Mouse (Mus musculus): Measurements from ENCODE around the gene Trpc2. TPM values are rescaled to one million over a fixed set of nuclear protein-coding genes. Genes with fewer than 3 reads are reported as not detected.

The Trpc2 gene
- polyA plus RNA-seq, 1 experiment from 2014 or later: not detected

GRCm38 (mm10) chr7:102087336-102087735, 4.4 kb downstream of the Trpc2 start:
- ATAC-seq (no peak), DNase-seq (ENCODE audit: low spot score) (no peak)
- WGBS: 92% methylated on average over 4 of the region's 4 CpGs
- no peak overlapping the region for H3K4me3 ChIP-seq (ENCODE audit: low read depth, low read length)
- peaks cover 39% of the 10 kb centered on the region for H3K36me3 ChIP-seq (ENCODE audit: control insufficient read depth, insufficient read depth, low read length)
- H3K4me2 ChIP-seq (ENCODE audit: low read length): no peak overlapping the region
- no peak overlapping the region for H3K27ac ChIP-seq (ENCODE audit: low read depth, low read length)
- no peaks in the 10 kb centered on the region for H3K27me3 ChIP-seq (replicated peaks; ENCODE audit: control insufficient read depth, insufficient read depth, low read length)
- H3K9me3 ChIP-seq (replicated peaks; ENCODE audit: control insufficient read depth, low read length): no peaks in the 10 kb centered on the region
- no peak overlapping the region for H3K9ac ChIP-seq (ENCODE audit: low read length)
- no peaks in the 10 kb centered on the region for H3K4me1 ChIP-seq (ENCODE audit: control insufficient read depth, insufficient read depth, low read length)

DNA sequence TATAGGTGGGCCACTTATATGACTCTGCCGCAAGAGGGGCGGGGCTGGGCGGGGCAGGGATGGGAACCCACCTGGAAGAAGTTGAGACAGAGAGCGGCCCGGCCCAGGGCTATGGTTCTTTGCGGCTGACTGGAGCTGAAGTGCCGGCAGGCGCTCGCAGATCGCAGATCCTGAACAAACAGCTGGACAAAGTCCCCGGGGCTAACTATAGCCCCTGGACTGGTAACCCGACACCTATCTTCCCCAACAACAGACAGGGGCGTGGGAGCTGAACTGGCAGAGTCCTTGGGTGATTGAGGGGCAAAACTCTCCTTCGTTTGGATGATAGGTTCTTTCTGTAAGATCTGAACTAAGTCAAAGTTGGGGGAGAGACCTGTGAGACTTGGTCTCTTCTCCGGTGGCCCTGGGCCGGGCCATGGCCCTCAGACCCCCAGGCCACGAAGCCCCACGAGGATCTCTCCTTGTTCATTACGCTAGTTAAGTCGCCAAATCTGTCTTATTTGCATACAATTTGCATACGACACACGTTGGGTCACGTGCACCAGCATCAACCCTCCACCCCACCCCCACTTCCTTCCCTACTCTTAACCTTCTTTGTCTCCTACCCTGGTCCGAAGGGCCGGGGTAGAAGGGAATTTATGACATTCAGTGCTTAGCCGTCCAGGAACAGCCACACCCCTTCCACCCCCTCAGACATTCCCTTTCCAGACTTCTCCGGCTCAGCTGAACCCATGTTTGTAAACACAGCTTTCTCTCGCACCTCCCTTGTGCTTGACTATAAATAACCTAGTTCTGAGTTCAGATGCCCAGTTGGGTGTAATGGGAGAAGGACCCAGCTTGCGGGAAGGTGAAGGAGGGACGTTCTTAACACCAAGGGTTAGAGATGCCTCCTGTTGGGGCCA, 17.1 kb downstream of the Trpc2 start:
- Histone ChIP-seq H3K4me1 (ENCODE audit: control insufficient read depth, insufficient read depth, low read length) (peaks cover 7% of the 10 kb centered on the region; the same call in 1 of the 2 replicates), H3K27me3 (replicated peaks; ENCODE audit: control insufficient read depth, insufficient read depth, low read length) (no peaks in the 10 kb centered on the region), H3K4me3 (ENCODE audit: low read depth, low read length) (0 out of 2 replicates have a peak overlapping the region, but pooled peaks have one; percentile 2), H3K4me2 (ENCODE audit: low read length) (peak overlapping the region; percentile 52), H3K36me3 (ENCODE audit: control insufficient read depth, insufficient read depth, low read length) (no peaks in the 10 kb centered on the region), H3K9ac (ENCODE audit: low read length) (peak overlapping the region; percentile 17; the same call in 1 of the 2 replicates), H3K27ac (ENCODE audit: low read depth, low read length) (no peak overlapping the region), H3K9me3 (replicated peaks; ENCODE audit: control insufficient read depth, low read length) (no peaks in the 10 kb centered on the region)
- DNase-seq (ENCODE audit: low spot score): peak; percentile 63
- WGBS: 3% methylated on average over 30 of the region's 30 CpGs
- peak; percentile 71 for ATAC-seq

DNA sequence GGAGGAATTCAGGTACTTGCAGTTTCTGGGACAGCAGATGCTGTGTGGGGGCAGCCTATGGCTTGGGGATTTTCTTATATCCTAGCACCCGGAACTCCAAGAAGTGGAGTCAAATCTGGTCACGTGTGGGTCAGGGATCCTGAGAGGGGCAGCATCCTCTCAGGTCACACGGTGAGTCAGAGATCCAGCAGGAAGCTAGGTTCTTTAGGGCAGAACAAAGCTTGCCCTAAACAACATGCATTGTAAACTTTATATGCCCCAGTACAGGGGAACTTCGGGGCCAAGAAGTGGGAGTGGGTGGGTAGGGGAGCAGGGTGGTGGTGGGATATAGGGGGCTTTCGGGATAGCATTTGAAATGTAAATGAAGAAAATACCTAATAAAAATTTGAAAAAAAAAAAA, 18.0 kb downstream of the Trpc2 start:
- peaks cover 7% of the 10 kb centered on the region; the same call in 1 of the 2 replicates for H3K4me1 ChIP-seq (ENCODE audit: control insufficient read depth, insufficient read depth, low read length)
- DNase-seq (ENCODE audit: low spot score): no peak
- H3K4me3 ChIP-seq (ENCODE audit: low read depth, low read length): no peak overlapping the region
- H3K27ac ChIP-seq (ENCODE audit: low read depth, low read length): no peak overlapping the region
- WGBS: 71% methylated on average over 5 of the region's 5 CpGs
- no peaks in the 10 kb centered on the region for H3K9me3 ChIP-seq (replicated peaks; ENCODE audit: control insufficient read depth, low read length)
- ATAC-seq: no peak
- no peak overlapping the region for H3K9ac ChIP-seq (ENCODE audit: low read length)
- H3K36me3 ChIP-seq (ENCODE audit: control insufficient read depth, insufficient read depth, low read length): no peaks in the 10 kb centered on the region
- no peaks in the 10 kb centered on the region for H3K27me3 ChIP-seq (replicated peaks; ENCODE audit: control insufficient read depth, insufficient read depth, low read length)
- no peak overlapping the region for H3K4me2 ChIP-seq (ENCODE audit: low read length)

GRCm38 (mm10) chr7:102101487-102101886, 18.6 kb downstream of the Trpc2 start, which contains the start of gene Art1:
TSS of gene Art1 (plus strand) at chr7:102101743.
- Histone ChIP-seq H3K4me2 (ENCODE audit: low read length) (no peak within 1 kb of the TSS), H3K4me3 (ENCODE audit: low read depth, low read length) (no peak within 1 kb of the TSS), H3K27ac (ENCODE audit: low read depth, low read length) (no peak within 1 kb of the TSS), H3K27me3 (replicated peaks; ENCODE audit: control insufficient read depth, insufficient read depth, low read length) (no peaks in the 10 kb centered on the region), H3K9me3 (replicated peaks; ENCODE audit: control insufficient read depth, low read length) (no peaks in the 10 kb centered on the region), H3K4me1 (ENCODE audit: control insufficient read depth, insufficient read depth, low read length) (peaks cover 7% of the 10 kb centered on the region; the same call in 1 of the 2 replicates), H3K36me3 (ENCODE audit: control insufficient read depth, insufficient read depth, low read length) (no peaks in the 10 kb centered on the region), H3K9ac (ENCODE audit: low read length) (no peak within 1 kb of the TSS)
- DNase-seq (ENCODE audit: low spot score) (no peak), ATAC-seq (no peak)
- 52% methylated on average over 5 of the region's 5 CpGs for WGBS

- no peak overlapping the region for H3K4me2 ChIP-seq (ENCODE audit: low read length)
- no peaks in the 10 kb centered on the region for H3K27me3 ChIP-seq (replicated peaks; ENCODE audit: control insufficient read depth, insufficient read depth, low read length)
- DNase-seq (ENCODE audit: low spot score) (no peak), ATAC-seq (no peak)
- no peak overlapping the region for H3K4me3 ChIP-seq (ENCODE audit: low read depth, low read length)
- no peak overlapping the region for H3K9ac ChIP-seq (ENCODE audit: low read length)
- WGBS: 48% methylated on average over 8 of the region's 8 CpGs
- H3K27ac ChIP-seq (ENCODE audit: low read depth, low read length): no peak overlapping the region
- no peaks in the 10 kb centered on the region for H3K36me3 ChIP-seq (ENCODE audit: control insufficient read depth, insufficient read depth, low read length)
- no peaks in the 10 kb centered on the region for H3K9me3 ChIP-seq (replicated peaks; ENCODE audit: control insufficient read depth, low read length)
- H3K4me1 ChIP-seq (ENCODE audit: control insufficient read depth, insufficient read depth, low read length): peaks cover 7% of the 10 kb centered on the region; the same call in 1 of the 2 replicates
Measured at GRCm38 (mm10) chr7:102102241-102102640, 19.3 kb downstream of the Trpc2 start.

DNA sequence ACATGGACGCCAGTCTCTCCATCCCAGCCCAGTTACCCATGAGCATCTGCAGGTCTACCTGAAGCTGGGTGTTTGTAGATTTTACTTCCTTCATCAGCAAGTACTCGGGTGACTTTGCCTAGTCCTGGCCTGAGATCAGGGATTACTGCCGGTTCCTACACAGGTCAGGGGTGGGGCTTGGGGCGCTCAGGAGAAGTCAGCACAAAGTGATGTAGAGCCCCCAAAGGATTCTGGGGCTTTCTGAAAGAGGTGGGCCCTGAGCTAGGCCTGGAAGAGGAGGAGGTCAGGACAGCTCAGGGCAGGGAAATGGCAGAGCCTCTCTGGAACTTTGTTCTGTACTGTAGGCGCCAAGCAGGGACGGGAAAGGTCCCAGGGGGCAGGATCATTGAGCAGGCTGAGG, 19.8 kb downstream of the Trpc2 start:
- Histone ChIP-seq H3K9me3 (replicated peaks; ENCODE audit: control insufficient read depth, low read length) (no peaks in the 10 kb centered on the region), H3K27ac (ENCODE audit: low read depth, low read length) (no peak overlapping the region), H3K9ac (ENCODE audit: low read length) (no peak overlapping the region), H3K36me3 (ENCODE audit: control insufficient read depth, insufficient read depth, low read length) (no peaks in the 10 kb centered on the region), H3K4me2 (ENCODE audit: low read length) (no peak overlapping the region), H3K4me1 (ENCODE audit: control insufficient read depth, insufficient read depth, low read length) (peaks cover 7% of the 10 kb centered on the region; the same call in 1 of the 2 replicates), H3K4me3 (ENCODE audit: low read depth, low read length) (no peak overlapping the region), H3K27me3 (replicated peaks; ENCODE audit: control insufficient read depth, insufficient read depth, low read length) (no peaks in the 10 kb centered on the region)
- 43% methylated on average over 6 of the region's 6 CpGs for WGBS
- DNase-seq (ENCODE audit: low spot score): no peak
- ATAC-seq: no peak

DNA sequence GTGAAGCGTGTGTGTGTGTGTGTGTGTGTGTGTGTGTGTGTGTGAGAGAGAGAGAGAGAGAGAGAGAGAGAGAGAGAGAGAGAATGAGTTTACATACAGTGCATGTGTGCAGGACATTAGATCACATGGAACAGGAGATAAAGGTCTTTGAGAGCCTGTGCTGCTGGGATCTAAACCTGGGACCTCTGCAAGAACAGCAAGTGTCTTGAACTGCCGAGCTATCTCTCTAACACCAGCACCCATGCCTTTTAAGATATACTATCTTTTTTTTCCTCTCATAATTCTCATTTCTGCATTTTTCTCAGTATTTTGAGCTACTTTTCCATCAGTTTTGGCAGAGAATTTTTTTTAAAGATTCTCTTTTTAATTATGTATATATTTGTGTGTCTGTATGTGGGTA, 20.6 kb downstream of the Trpc2 start:
- 89% methylated on average over 2 of the region's 2 CpGs for WGBS
- H3K27me3 ChIP-seq (replicated peaks; ENCODE audit: control insufficient read depth, insufficient read depth, low read length): no peaks in the 10 kb centered on the region
- no peak overlapping the region for H3K4me2 ChIP-seq (ENCODE audit: low read length)
- no peaks in the 10 kb centered on the region for H3K9me3 ChIP-seq (replicated peaks; ENCODE audit: control insufficient read depth, low read length)
- H3K9ac ChIP-seq (ENCODE audit: low read length): no peak overlapping the region
- no peak overlapping the region for H3K27ac ChIP-seq (ENCODE audit: low read depth, low read length)
- DNase-seq (ENCODE audit: low spot score) (no peak), ATAC-seq (no peak)
- H3K4me3 ChIP-seq (ENCODE audit: low read depth, low read length): no peak overlapping the region
- H3K36me3 ChIP-seq (ENCODE audit: control insufficient read depth, insufficient read depth, low read length): no peaks in the 10 kb centered on the region
- H3K4me1 ChIP-seq (ENCODE audit: control insufficient read depth, insufficient read depth, low read length): peaks cover 7% of the 10 kb centered on the region; the same call in 1 of the 2 replicates

DNA sequence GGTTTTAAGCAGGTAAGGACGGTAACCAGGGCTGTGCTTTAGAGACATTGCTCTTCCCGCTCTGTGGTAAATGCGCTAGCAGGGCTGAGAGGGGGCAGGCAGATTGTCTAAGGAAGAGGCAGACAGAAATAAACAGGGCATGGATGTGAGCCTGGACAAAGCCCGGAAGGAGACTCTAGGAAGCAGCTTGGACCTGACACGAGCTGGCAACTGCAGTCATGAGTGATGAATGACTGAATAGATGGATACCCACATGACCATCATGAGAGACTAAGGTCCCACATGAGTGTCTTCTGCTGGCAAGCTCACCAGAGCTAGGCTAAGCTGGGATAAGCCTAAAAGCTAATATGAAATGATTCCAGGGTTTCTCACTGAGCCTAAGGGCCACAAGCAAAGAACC, 21.2 kb downstream of the Trpc2 start:
- Histone ChIP-seq H3K4me1 (ENCODE audit: control insufficient read depth, insufficient read depth, low read length) (peaks cover 7% of the 10 kb centered on the region; the same call in 1 of the 2 replicates), H3K9me3 (replicated peaks; ENCODE audit: control insufficient read depth, low read length) (no peaks in the 10 kb centered on the region), H3K4me2 (ENCODE audit: low read length) (no peak overlapping the region), H3K27ac (ENCODE audit: low read depth, low read length) (no peak overlapping the region), H3K4me3 (ENCODE audit: low read depth, low read length) (no peak overlapping the region), H3K27me3 (replicated peaks; ENCODE audit: control insufficient read depth, insufficient read depth, low read length) (no peaks in the 10 kb centered on the region), H3K9ac (ENCODE audit: low read length) (no peak overlapping the region), H3K36me3 (ENCODE audit: control insufficient read depth, insufficient read depth, low read length) (no peaks in the 10 kb centered on the region)
- ATAC-seq (no peak), DNase-seq (ENCODE audit: low spot score) (no peak)
- WGBS: 78% methylated on average over 5 of the region's 5 CpGs

- no peak overlapping the region for H3K27ac ChIP-seq (ENCODE audit: low read depth, low read length)
- H3K4me1 ChIP-seq (ENCODE audit: control insufficient read depth, insufficient read depth, low read length): no peaks in the 10 kb centered on the region
- WGBS: 26% methylated on average over 23 of the region's 23 CpGs
- peak overlapping the region; percentile 45 for H3K4me2 ChIP-seq (ENCODE audit: low read length)
- peak; percentile 17 for DNase-seq (ENCODE audit: low spot score)
- peak overlapping the region; percentile 16; the same call in 1 of the 2 replicates for H3K4me3 ChIP-seq (ENCODE audit: low read depth, low read length)
- 0 out of 2 replicates have a peak overlapping the region, but pooled peaks have one; percentile 41 for H3K9ac ChIP-seq (ENCODE audit: low read length)
- ATAC-seq: 0 out of 2 replicates have a peak, but pooled peaks have one; percentile 37
- no peaks in the 10 kb centered on the region for H3K9me3 ChIP-seq (replicated peaks; ENCODE audit: control insufficient read depth, low read length)
- H3K27me3 ChIP-seq (replicated peaks; ENCODE audit: control insufficient read depth, insufficient read depth, low read length): no peaks in the 10 kb centered on the region
- no peaks in the 10 kb centered on the region for H3K36me3 ChIP-seq (ENCODE audit: control insufficient read depth, insufficient read depth, low read length)
Measured at GRCm38 (mm10) chr7:102106700-102107141, 23.8 kb downstream of the Trpc2 start.

All from forebrain, embryonic 14.5 days (tissue).